Mouse (Mus musculus) kidney, embryonic 14.5 days (tissue): ENCODE results near the gene Sccpdh. TPM values are rescaled to one million over a fixed set of nuclear protein-coding genes. Genes with fewer than 3 reads are reported as not detected.

Experiments
- ATAC-seq: fragments of 200-750 bp; cut with Nextera tagmentation; 2 replicates; pipeline ENCODE4 v1.8.0; 2017; ENCODE audit warnings: moderate number of reproducible peaks, mild to moderate bottlenecking, moderate TSS enrichment, moderate library complexity; ENCODE audit not compliant: low FRiP score, low TSS enrichment
- H3K27ac ChIP-seq: fragments of 300-500 bp; sonication (generic); 2 replicates; pipeline ENCODE4 v1.5.1; 2014; ENCODE audit warnings: low read depth, mild to moderate bottlenecking, low read length, moderate library complexity, mixed read lengths
- H3K27me3 ChIP-seq: fragments of 300-500 bp; sonication (generic); 2 replicates; pipeline ENCODE4 v1.6.1; 2014; ENCODE audit warnings: mild to moderate bottlenecking, low read length; ENCODE audit not compliant: control insufficient read depth, insufficient read depth
- H3K36me3 ChIP-seq: fragments of 300-500 bp; sonication (generic); 2 replicates; pipeline ENCODE4 v1.6.1; 2014; ENCODE audit warnings: low read length, mixed read lengths; ENCODE audit not compliant: control insufficient read depth, insufficient read depth
- H3K4me1 ChIP-seq: fragments of 300-500 bp; sonication (generic); 2 replicates; pipeline ENCODE4 v1.6.1; 2014; ENCODE audit warnings: low read length, mixed read lengths; ENCODE audit not compliant: control insufficient read depth, insufficient read depth
- H3K4me2 ChIP-seq: fragments of 300-500 bp; sonication (generic); replicated peaks from 2 replicates; pipeline ENCODE4 v1.6.1; 2014; ENCODE audit warnings: low read depth, mild to moderate bottlenecking, low read length
- H3K4me3 ChIP-seq: fragments of 300-500 bp; sonication (generic); 2 replicates; pipeline ENCODE4 v1.5.1; 2014; ENCODE audit warnings: mild to moderate bottlenecking, low read length
- H3K9ac ChIP-seq: fragments of 300-500 bp; sonication (generic); 2 replicates; pipeline ENCODE4 v1.6.1; 2014; ENCODE audit warnings: low read depth, mild to moderate bottlenecking, low read length, moderate library complexity
- H3K9me3 ChIP-seq: fragments of 300-500 bp; sonication (generic); 2 replicates; pipeline ENCODE4 v1.6.1; 2016; ENCODE audit warnings: low read length; ENCODE audit not compliant: control insufficient read depth
- WGBS: fragments of 180-500 bp; shearing (Covaris S2); extraction: QIAGEN DNeasy Blood & Tissue Kit; methylation state at CpG from one replicate; pipeline ENCODE4 v1.1.7; 2014; 5-methylcytosine and 5-hydroxymethylcytosine counted together
- polyA plus RNA-seq: library from polyadenylated mRNA; unstranded; fragments of >200 nt; fragmentation: Nextera tagmentation; extraction: Ambion mirVana; gene quantifications from 2 replicates; pipeline ENCODE4 v1.2.1, GENCODE M21; 2014

Sccpdh gene
- polyA plus RNA-seq, 1 experiment from 2014 or later, result 74.6 TPM

- H3K27me3 ChIP-seq, result no peaks in the 10 kb centered on the region
- 83% methylated on average over 6 of the region's 6 CpGs for WGBS
- ATAC-seq, result no peak
- no peak overlapping the region for H3K9ac ChIP-seq
- H3K9me3 ChIP-seq, result no peaks in the 10 kb centered on the region
- no peak overlapping the region for H3K4me2 ChIP-seq
- no peak overlapping the region for H3K4me3 ChIP-seq
- H3K4me1 ChIP-seq, result no peaks in the 10 kb centered on the region
- H3K36me3 ChIP-seq, result peaks cover 49% of the 10 kb centered on the region
- no peak overlapping the region for H3K27ac ChIP-seq
Observed at GRCm38 (mm10) chr1:179686348-179686747, 18.3 kb downstream of the Sccpdh start.

GRCm38 (mm10) chr1:179686781-179687180 is 18.8 kb downstream of the Sccpdh start:
- Histone ChIP-seq H3K4me3 (no peak overlapping the region), H3K36me3 (peaks cover 45% of the 10 kb centered on the region)
- 81% methylated on average over 5 of the region's 5 CpGs for WGBS

DNA sequence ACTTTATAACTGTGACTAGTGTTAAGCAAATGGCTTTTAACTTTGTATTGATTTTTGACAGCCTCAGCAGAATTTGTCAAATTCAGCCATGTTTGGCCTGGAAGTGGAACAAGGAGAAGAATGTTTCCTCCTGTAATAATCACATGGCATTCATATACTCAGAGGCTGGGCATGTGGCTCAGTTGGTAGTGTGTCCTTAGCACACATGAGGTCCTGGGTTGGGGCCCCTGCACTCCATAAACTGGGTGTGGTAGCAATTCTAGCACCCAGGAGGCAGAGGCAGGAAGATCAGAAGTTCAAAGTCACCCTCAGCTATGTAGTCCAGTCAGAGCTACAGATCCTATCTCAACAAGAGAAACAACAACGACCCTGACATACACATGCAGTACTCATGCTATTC is 19.3 kb downstream of the Sccpdh start:
- Histone ChIP-seq H3K27me3 (no peaks in the 10 kb centered on the region), H3K4me1 (no peaks in the 10 kb centered on the region), H3K36me3 (peaks cover 43% of the 10 kb centered on the region), H3K9me3 (no peaks in the 10 kb centered on the region), H3K4me3 (no peak overlapping the region), H3K4me2 (no peak overlapping the region), H3K27ac (no peak overlapping the region), H3K9ac (no peak overlapping the region)
- no peak for ATAC-seq
- 88% methylated on average over 1 of the region's 1 CpGs for WGBS

More at GRCm38 (mm10) chr1:179686781-179687180, 18.8 kb downstream of the Sccpdh start:
- H3K27me3 ChIP-seq, result no peaks in the 10 kb centered on the region
- no peaks in the 10 kb centered on the region for H3K9me3 ChIP-seq
- no peak overlapping the region for H3K27ac ChIP-seq
- no peak overlapping the region for H3K4me2 ChIP-seq
- no peaks in the 10 kb centered on the region for H3K4me1 ChIP-seq
- no peak for ATAC-seq
- H3K9ac ChIP-seq, result no peak overlapping the region

DNA sequence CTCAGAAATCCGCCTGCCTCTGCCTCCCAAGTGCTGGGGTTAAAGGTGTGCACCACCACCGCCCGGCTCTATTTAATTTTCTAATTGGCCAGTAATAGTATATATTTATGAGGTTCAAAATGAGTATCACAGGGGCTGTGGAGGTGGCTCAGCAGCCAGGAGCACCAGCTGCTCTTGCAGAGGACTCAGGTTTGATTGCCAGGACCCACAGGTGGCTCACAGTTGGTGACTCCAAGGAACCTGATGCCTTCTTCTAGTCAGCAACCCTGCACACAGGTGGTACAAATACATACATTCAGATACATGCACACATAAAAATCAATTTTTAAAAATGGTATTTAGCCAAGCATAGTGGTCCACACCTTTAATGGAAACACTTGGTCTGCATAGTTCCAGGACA is 20.0 kb downstream of the Sccpdh start:
- H3K9ac ChIP-seq, result no peak overlapping the region
- H3K4me2 ChIP-seq, result no peak overlapping the region
- WGBS, result 96% methylated on average over 3 of the region's 3 CpGs
- no peak for ATAC-seq
- H3K4me3 ChIP-seq, result no peak overlapping the region
- H3K4me1 ChIP-seq, result no peaks in the 10 kb centered on the region
- H3K9me3 ChIP-seq, result no peaks in the 10 kb centered on the region
- no peaks in the 10 kb centered on the region for H3K27me3 ChIP-seq
- peaks cover 41% of the 10 kb centered on the region for H3K36me3 ChIP-seq
- H3K27ac ChIP-seq, result no peak overlapping the region

- Histone ChIP-seq H3K9ac (no peak overlapping the region), H3K36me3 (peaks cover 36% of the 10 kb centered on the region), H3K4me1 (no peaks in the 10 kb centered on the region), H3K27ac (no peak overlapping the region), H3K4me2 (no peak overlapping the region), H3K4me3 (no peak overlapping the region), H3K27me3 (no peaks in the 10 kb centered on the region), H3K9me3 (no peaks in the 10 kb centered on the region)
- 86% methylated on average over 6 of the region's 6 CpGs for WGBS
- no peak for ATAC-seq
Observed at GRCm38 (mm10) chr1:179688415-179688814, 20.4 kb downstream of the Sccpdh start.

DNA sequence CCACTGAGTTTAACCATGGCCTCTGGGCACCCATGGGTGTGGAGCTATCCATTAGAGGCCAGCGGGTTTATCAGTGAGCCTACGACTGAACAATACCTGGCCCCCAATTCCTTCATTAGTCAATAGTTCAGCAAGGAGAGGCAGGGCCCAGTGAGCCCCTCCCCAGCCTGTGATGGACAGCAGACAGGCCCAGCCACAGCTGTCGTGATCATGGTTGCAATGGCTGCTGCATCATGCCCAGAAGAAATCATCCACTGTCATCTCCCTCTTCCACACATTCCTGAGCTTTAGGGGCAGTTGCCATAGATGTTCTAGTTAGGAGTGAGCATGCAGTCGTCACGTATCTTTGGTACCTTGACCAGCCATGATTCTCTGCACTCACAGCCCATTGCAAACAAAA is 20.9 kb downstream of the Sccpdh start:
- H3K4me3 ChIP-seq, result no peak overlapping the region
- H3K27me3 ChIP-seq, result no peaks in the 10 kb centered on the region
- no peaks in the 10 kb centered on the region for H3K9me3 ChIP-seq
- no peak overlapping the region for H3K27ac ChIP-seq
- 87% methylated on average over 5 of the region's 5 CpGs for whole genome bisulfite sequencing
- no peak overlapping the region for H3K4me2 ChIP-seq
- H3K4me1 ChIP-seq, result no peaks in the 10 kb centered on the region
- H3K36me3 ChIP-seq, result peaks cover 35% of the 10 kb centered on the region
- no peak for ATAC-seq
- no peak overlapping the region for H3K9ac ChIP-seq

GRCm38 (mm10) chr1:179689479-179689878 is 21.5 kb downstream of the Sccpdh start:
- Histone ChIP-seq H3K4me3 (no peak overlapping the region), H3K9ac (no peak overlapping the region), H3K4me2 (no peak overlapping the region), H3K27me3 (no peaks in the 10 kb centered on the region), H3K4me1 (no peaks in the 10 kb centered on the region), H3K36me3 (peaks cover 31% of the 10 kb centered on the region), H3K9me3 (no peaks in the 10 kb centered on the region), H3K27ac (no peak overlapping the region)
- no peak for ATAC-seq
- WGBS, result 86% methylated on average over 6 of the region's 6 CpGs

- Histone ChIP-seq H3K4me3 (no peak overlapping the region), H3K9ac (no peak overlapping the region), H3K9me3 (no peaks in the 10 kb centered on the region), H3K4me1 (no peaks in the 10 kb centered on the region), H3K36me3 (no peaks in the 10 kb centered on the region), H3K27me3 (no peaks in the 10 kb centered on the region), H3K4me2 (no peak overlapping the region), H3K27ac (no peak overlapping the region)
- no peak for ATAC-seq
- WGBS, result 58% methylated on average over 3 of the region's 3 CpGs
Observed at GRCm38 (mm10) chr1:179704150-179704549, 36.1 kb downstream of the Sccpdh start.

- Histone ChIP-seq H3K4me3 (no peak overlapping the region), H3K9ac (no peak overlapping the region), H3K27me3 (no peaks in the 10 kb centered on the region), H3K9me3 (no peaks in the 10 kb centered on the region), H3K4me1 (no peaks in the 10 kb centered on the region), H3K36me3 (no peaks in the 10 kb centered on the region), H3K27ac (no peak overlapping the region), H3K4me2 (no peak overlapping the region)
- 91% methylated on average over 6 of the region's 6 CpGs for WGBS
- no peak for ATAC-seq
Observed at GRCm38 (mm10) chr1:179705154-179705553, 37.1 kb downstream of the Sccpdh start.

- Histone ChIP-seq H3K4me3 (no peak overlapping the region), H3K27ac (no peak overlapping the region), H3K9ac (no peak overlapping the region), H3K36me3 (no peaks in the 10 kb centered on the region), H3K4me2 (no peak overlapping the region), H3K4me1 (no peaks in the 10 kb centered on the region), H3K9me3 (no peaks in the 10 kb centered on the region), H3K27me3 (no peaks in the 10 kb centered on the region)
- no peak for ATAC-seq
- 72% methylated on average over 6 of the region's 6 CpGs for WGBS
Observed at GRCm38 (mm10) chr1:179709390-179709789, 41.4 kb downstream of the Sccpdh start.
